Mouse (Mus musculus) MEL (cell line): ENCODE results near the gene Eef1a2. TPM values are rescaled to one million over a fixed set of nuclear protein-coding genes. Genes with fewer than 3 reads are reported as not detected.

ENCODE experiments used
- DNase-seq: peaks from one replicate; pipeline ENCODE4 v3.0.0; 2011; ENCODE audit warnings: low read depth, low spot score
- H3K27ac ChIP-seq: 2 replicates; pipeline ENCODE4 v1.5.1; 2012; ENCODE audit warnings: low read depth, mild to moderate bottlenecking, control low read depth, low read length, moderate library complexity; ENCODE audit not compliant: control insufficient read depth
- H3K27me3 ChIP-seq, 2 experiments: fragments of 150-350 bp in 1 of 2; sonication (generic) in 1 of 2; 2 replicates each; pipeline ENCODE4 v1.6.1; 2012; ENCODE audit warnings: low read length in 2 of 2, mild to moderate bottlenecking in 2 of 2, improper control_type of control experiment in 1 of 2, moderate library complexity in 1 of 2; ENCODE audit not compliant: insufficient read depth in 2 of 2, control insufficient read depth in 1 of 2
- H3K36me3 ChIP-seq, 2 experiments: 2 replicates each; pipeline ENCODE4 v1.6.1; 2012 to 2014; ENCODE audit warnings: low read length in 2 of 2, improper control_type of control experiment in 1 of 2, inconsistent platforms in 1 of 2, mild to moderate bottlenecking in 1 of 2; ENCODE audit not compliant: insufficient read depth in 2 of 2, control insufficient read depth in 1 of 2
- H3K4me1 ChIP-seq, 2 experiments: fragments of 150-350 bp in 1 of 2; sonication (generic) in 1 of 2; 2 replicates each; pipeline ENCODE4 v1.6.1; 2012; ENCODE audit warnings: low read length in 2 of 2, improper control_type of control experiment in 1 of 2, mild to moderate bottlenecking in 1 of 2; ENCODE audit not compliant: insufficient read depth in 2 of 2, control insufficient read depth in 1 of 2
- H3K4me3 ChIP-seq, 2 experiments: fragments of 150-350 bp in 1 of 2; sonication (generic) in 1 of 2; 2 replicates each; pipeline ENCODE4 v1.5.1; 2012; ENCODE audit warnings: low read depth in 2 of 2, low read length in 2 of 2, mild to moderate bottlenecking in 2 of 2, moderate library complexity in 2 of 2, control low read depth in 1 of 2, improper control_type of control experiment in 1 of 2; ENCODE audit not compliant: control insufficient read depth in 1 of 2, insufficient read depth in 1 of 2
- H3K79me2 ChIP-seq: 2 replicates; pipeline ENCODE4 v1.6.1; 2012; ENCODE audit warnings: mild to moderate bottlenecking, low read length, moderate library complexity; ENCODE audit not compliant: control insufficient read depth, poor library complexity, insufficient read depth
- H3K9ac ChIP-seq: 2 replicates; pipeline ENCODE4 v1.6.1; 2012; ENCODE audit warnings: low read depth, mild to moderate bottlenecking, control low read depth, low read length, moderate library complexity; ENCODE audit not compliant: control insufficient read depth, poor library complexity, severe bottlenecking
- H3K9me3 ChIP-seq: fragments of 150-350 bp; sonication (generic); replicated peaks from 2 replicates; pipeline ENCODE4 v1.6.1; 2012; ENCODE audit warnings: mild to moderate bottlenecking, low read length, improper control_type of control experiment, moderate library complexity; ENCODE audit not compliant: insufficient read depth
- CTCF ChIP-seq, 3 experiments: IDR thresholded peaks in 2 of 3; conservative IDR thresholded peaks in 1 of 3; 2 replicates each; pipeline ENCODE4 v1.5.1; 2011 to 2012; ENCODE audit warnings: low read length in 3 of 3, low read depth in 2 of 3, mild to moderate bottlenecking in 2 of 3, improper control_type of control experiment in 1 of 3, inconsistent platforms in 1 of 3, mixed read lengths in 1 of 3, moderate library complexity in 1 of 3; ENCODE audit not compliant: control insufficient read depth in 1 of 3, insufficient read depth in 1 of 3, poor library complexity in 1 of 3, severe bottlenecking in 1 of 3
- E2F4 ChIP-seq: IDR thresholded peaks from 2 replicates; pipeline ENCODE4 v1.6.1; 2011; ENCODE audit warnings: low read depth, low read length, improper control_type of control experiment, borderline replicate concordance
- ELF1 ChIP-seq: IDR thresholded peaks from 2 replicates; pipeline ENCODE4 v1.6.1; 2014; ENCODE audit warnings: low read depth, mild to moderate bottlenecking, inconsistent platforms, low read length, improper control_type of control experiment, moderate library complexity
- ETS1 ChIP-seq: IDR thresholded peaks from 2 replicates; pipeline ENCODE4 v1.6.1; 2012; ENCODE audit warnings: low read depth, mild to moderate bottlenecking, inconsistent platforms, low read length, improper control_type of control experiment, moderate library complexity
- GABPA ChIP-seq: IDR thresholded peaks from 2 replicates; pipeline ENCODE4 v1.6.1; 2012; ENCODE audit warnings: low read depth, mild to moderate bottlenecking, inconsistent platforms, low read length, improper control_type of control experiment, moderate library complexity
- HCFC1 ChIP-seq: IDR thresholded peaks from 2 replicates; pipeline ENCODE4 v1.6.1; 2012; ENCODE audit warnings: low read depth, mild to moderate bottlenecking, inconsistent platforms, low read length, improper control_type of control experiment, moderate library complexity
- KAT2A ChIP-seq: conservative IDR thresholded peaks from 2 replicates; pipeline ENCODE4 v1.6.1; 2012; ENCODE audit warnings: low read depth, low read length, improper control_type of control experiment, inconsistent platforms
- MAFK ChIP-seq: IDR thresholded peaks from 2 replicates; pipeline ENCODE4 v1.6.1; 2011; ENCODE audit warnings: low read depth, mild to moderate bottlenecking, low read length, improper control_type of control experiment, borderline replicate concordance
- MAX ChIP-seq: IDR thresholded peaks from 2 replicates; pipeline ENCODE4 v1.6.1; 2011; ENCODE audit warnings: low read length, improper control_type of control experiment
- MAZ ChIP-seq: IDR thresholded peaks from 2 replicates; pipeline ENCODE4 v1.6.1; 2012; ENCODE audit warnings: low read depth, mild to moderate bottlenecking, inconsistent platforms, low read length, improper control_type of control experiment
- MEF2A ChIP-seq: IDR thresholded peaks from 2 replicates; pipeline ENCODE4 v1.6.1; 2014; ENCODE audit warnings: low read depth, mild to moderate bottlenecking, inconsistent platforms, low read length, improper control_type of control experiment; ENCODE audit not compliant: poor library complexity, insufficient replicate concordance, severe bottlenecking; ENCODE audit errors: extremely low read depth
- MXI1 ChIP-seq: IDR thresholded peaks from 2 replicates; pipeline ENCODE4 v1.6.1; 2011; ENCODE audit warnings: mild to moderate bottlenecking, low read depth, low read length, improper control_type of control experiment
- MYC ChIP-seq: IDR thresholded peaks from 2 replicates; pipeline ENCODE4 v1.6.1; 2011; ENCODE audit warnings: low read depth, mild to moderate bottlenecking, low read length, improper control_type of control experiment, moderate library complexity
- NELFE ChIP-seq: IDR thresholded peaks from 2 replicates; pipeline ENCODE4 v1.6.1; 2011; ENCODE audit warnings: low read depth, low read length, improper control_type of control experiment
- NRF1 ChIP-seq: IDR thresholded peaks from 2 replicates; pipeline ENCODE4 v1.6.1; 2014; ENCODE audit warnings: low read depth, mild to moderate bottlenecking, inconsistent platforms, low read length, improper control_type of control experiment, moderate library complexity; ENCODE audit not compliant: poor library complexity, insufficient read depth, severe bottlenecking
- POLR2A ChIP-seq, 2 experiments: IDR thresholded peaks; 2 replicates each; pipeline ENCODE4 v1.6.1; 2011 to 2012; ENCODE audit warnings: low read length in 2 of 2, mild to moderate bottlenecking in 2 of 2, control low read depth in 1 of 2, improper control_type of control experiment in 1 of 2, low read depth in 1 of 2, moderate library complexity in 1 of 2; ENCODE audit not compliant: control insufficient read depth in 1 of 2, insufficient read depth in 1 of 2, poor library complexity in 1 of 2
- POLR2AphosphoS2 ChIP-seq: IDR thresholded peaks from 2 replicates; pipeline ENCODE4 v1.6.1; 2011; ENCODE audit warnings: low read length, improper control_type of control experiment
- POLR2AphosphoS5 ChIP-seq: IDR thresholded peaks from 2 replicates; pipeline ENCODE4 v1.6.1; 2012; ENCODE audit warnings: low read depth, borderline replicate concordance, mild to moderate bottlenecking, inconsistent platforms, low read length, moderate library complexity, mixed read lengths
- SMC3 ChIP-seq: IDR thresholded peaks from 2 replicates; pipeline ENCODE4 v1.6.1; 2011; ENCODE audit warnings: low read depth, low read length, improper control_type of control experiment
- TAL1 ChIP-seq: IDR thresholded peaks from 2 replicates; pipeline ENCODE4 v1.6.1; 2012; ENCODE audit warnings: mild to moderate bottlenecking, inconsistent platforms, low read length, moderate library complexity, mixed read lengths
- TBP ChIP-seq: IDR thresholded peaks from 2 replicates; pipeline ENCODE4 v1.8.0; 2011; ENCODE audit warnings: low read depth, low read length, improper control_type of control experiment
- USF1 ChIP-seq: IDR thresholded peaks from 2 replicates; pipeline ENCODE4 v1.6.1; 2014; ENCODE audit warnings: low read depth, mild to moderate bottlenecking, inconsistent platforms, low read length, improper control_type of control experiment, moderate library complexity
- polyA plus RNA-seq, 2 experiments: library from polyadenylated mRNA; stranded (reverse) in 1 of 2; unstranded in 1 of 2; fragments of >175 nt in 1 of 2; fragments of >200 nt in 1 of 2; gene quantifications; 2 replicates each; pipeline versions ENCODE4 v1.2.1 to v1.2.4; 2012; ENCODE audit warnings: low replicate concordance in 2 of 2, low read depth in 1 of 2; ENCODE audit not compliant: insufficient read length in 2 of 2, insufficient read depth in 1 of 2, missing spikeins in 1 of 2
- total RNA-seq: library from RNA; depleted of rRNA; stranded (reverse); fragments of 300-350 nt; gene quantifications from 2 replicates; pipeline ENCODE4 v1.2.3, GENCODE M21; 2012

The Eef1a2 gene
- total and polyA plus RNA-seq, 3 experiments: not detected

GRCm38 (mm10) chr2:181128963-181129362 is 27.9 kb downstream of the Eef1a2 start:
- Histone ChIP-seq H3K36me3 (no peaks in the 10 kb centered on the region), H3K79me2 (no peaks in the 10 kb centered on the region), H3K4me3 (no peak overlapping the region), H3K27me3 (peaks cover 0 to 2% of the 10 kb centered on the region in 2 experiments; a peak in 2 of 4 replicates), H3K9me3 (no peaks in the 10 kb centered on the region), H3K27ac (no peak overlapping the region), H3K9ac (no peak overlapping the region), H3K4me1 (no peaks in the 10 kb centered on the region)
- TF ChIP-seq KAT2A (no peak), MAX (no peak), CTCF (IDR thresholded peaks at IDR 0.05 in 2 of 3, conservative IDR thresholded peaks at IDR 0.05 in 1 of 3; ENCODE audit: control insufficient read depth in 1 of 3, insufficient read depth in 1 of 3, low read depth in 2 of 3, low read length in 3 of 3, poor library complexity in 1 of 3, severe bottlenecking in 1 of 3) (no peak), MYC (no peak), E2F4 (no peak), TAL1 (no peak), POLR2AphosphoS2 (no peak), MAZ (no peak), MAFK (no peak)
- DNase-seq: no peak

GRCm38 (mm10) chr2:181127786-181128185 is 29.0 kb downstream of the Eef1a2 start:
- Histone ChIP-seq H3K9ac (no peak overlapping the region), H3K27ac (no peak overlapping the region), H3K4me3 (no peak overlapping the region), H3K79me2 (no peaks in the 10 kb centered on the region), H3K9me3 (no peaks in the 10 kb centered on the region), H3K36me3 (no peaks in the 10 kb centered on the region), H3K4me1 (no peaks in the 10 kb centered on the region), H3K27me3 (peaks cover 0 to 3% of the 10 kb centered on the region in 2 experiments; a peak in 2 of 4 replicates)
- no peak for DNase-seq
- TF ChIP-seq E2F4 (no peak), POLR2AphosphoS2 (no peak), TBP (no peak), GABPA (no peak), MAFK (no peak)

DNA sequence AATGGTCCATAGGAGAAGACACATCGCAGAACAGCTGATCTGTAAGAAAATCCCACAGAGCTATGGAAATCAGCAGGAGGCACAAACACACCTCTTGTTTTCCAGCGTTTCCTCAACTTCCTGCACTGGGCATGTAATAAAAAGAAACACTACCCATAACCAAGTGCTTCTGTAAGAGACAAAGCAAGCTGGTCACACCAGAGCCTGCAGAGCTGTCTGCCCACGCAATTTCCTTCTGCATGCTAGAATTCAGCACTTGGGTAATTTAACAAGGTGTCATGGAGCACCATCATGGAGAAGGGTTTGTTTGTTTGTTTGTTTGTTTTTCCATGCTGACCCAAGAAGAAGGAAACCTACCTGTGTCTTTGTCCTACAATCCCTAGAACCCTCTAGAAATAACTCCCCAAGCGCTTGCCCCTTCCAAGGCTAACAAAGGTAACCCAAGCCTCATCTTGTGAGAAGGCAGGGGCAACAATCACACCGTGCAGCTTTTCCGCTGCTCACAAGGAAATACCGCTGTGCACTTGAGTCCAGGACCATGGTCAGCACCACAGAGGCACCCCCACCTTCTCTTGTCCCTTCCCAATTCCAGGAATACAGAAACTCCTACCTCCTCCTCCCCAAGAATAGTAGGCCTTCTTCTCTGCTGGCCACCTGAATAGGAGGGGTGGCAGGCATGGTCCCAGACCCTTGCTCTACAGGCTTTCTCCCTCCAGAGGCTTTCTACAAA is 30.9 kb downstream of the Eef1a2 start:
- Histone ChIP-seq H3K9me3 (no peaks in the 10 kb centered on the region), H3K27me3 (peaks cover 0 to 3% of the 10 kb centered on the region in 2 experiments; a peak in 1 of 4 replicates), H3K27ac (no peak overlapping the region), H3K4me3 (no peak overlapping the region), H3K79me2 (no peaks in the 10 kb centered on the region), H3K4me1 (no peaks in the 10 kb centered on the region), H3K9ac (no peak overlapping the region), H3K36me3 (no peaks in the 10 kb centered on the region)
- peak; percentile 10 for DNase-seq
- TF ChIP-seq POLR2A (IDR thresholded peaks at IDR 0.05; ENCODE audit: control insufficient read depth in 1 of 2, insufficient read depth in 1 of 2, low read depth in 1 of 2, low read length in 2 of 2, poor library complexity in 1 of 2) (no peak), MYC (no peak), MEF2A (no peak), NRF1 (no peak), ETS1 (no peak), CTCF (IDR thresholded peaks at IDR 0.05 in 2 of 3, conservative IDR thresholded peaks at IDR 0.05 in 1 of 3; ENCODE audit: control insufficient read depth in 1 of 3, insufficient read depth in 1 of 3, low read depth in 2 of 3, low read length in 3 of 3, poor library complexity in 1 of 3, severe bottlenecking in 1 of 3) (no peak), MXI1 (no peak), ELF1 (no peak), POLR2AphosphoS5 (no peak), MAZ (no peak), NELFE (no peak), MAX (no peak), SMC3 (no peak), HCFC1 (no peak), MAFK (no peak), USF1 (no peak)
